Mouse (Mus musculus): ENCODE measurements around the gene Tnpo3. TPM values are rescaled to one million over a fixed set of nuclear protein-coding genes. Genes with fewer than 3 reads are reported as not detected.
"Not testable (repeated sequence)": the region's sequence is repeated elsewhere in the genome, so short reads cannot be mapped to it uniquely, and the experiment has no call there.

Gene Tnpo3
- polyA plus RNA-seq, 1 experiment: 1.1 TPM

DNA sequence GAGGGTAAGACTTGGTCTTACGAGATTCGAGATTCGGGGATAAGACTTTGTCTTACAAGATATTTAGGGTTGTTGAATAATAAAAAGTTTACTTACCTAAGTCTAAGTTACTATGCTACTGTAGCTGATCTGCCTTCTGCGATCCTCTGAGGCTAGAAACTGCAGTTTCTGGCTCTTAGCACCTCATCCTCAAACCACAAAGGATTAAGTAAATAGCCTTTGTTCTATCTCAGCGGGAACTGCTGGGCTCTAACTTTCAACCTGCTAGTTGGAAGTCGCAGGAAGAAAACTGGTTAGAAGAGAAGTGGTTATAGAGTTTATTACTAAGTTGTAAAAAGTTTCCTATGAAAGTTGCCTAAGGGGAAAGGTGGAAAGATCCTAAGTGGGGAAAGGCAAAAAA lies 12.6 kb upstream of the Tnpo3 start:
- no peak overlapping the region for H3K4me3 ChIP-seq (replicated peaks)
- peaks cover 28% of the 10 kb centered on the region for H3K27me3 ChIP-seq (ENCODE audit: control insufficient read depth)
- no peaks in the 10 kb centered on the region for H3K9me3 ChIP-seq (ENCODE audit: control insufficient read depth, low read length)
- TF ChIP-seq TAL1 (IDR thresholded peaks at IDR 0.05; ENCODE audit: low read length): no peak
- no peak for TF ChIP-seq GATA1 (IDR thresholded peaks at IDR 0.05; ENCODE audit: low read length)
- H3K4me1 ChIP-seq (ENCODE audit: control insufficient read depth): no peaks in the 10 kb centered on the region; the same call in 1 of the 2 replicates
- H3K36me3 ChIP-seq (ENCODE audit: control insufficient read depth): no peaks in the 10 kb centered on the region

- Histone ChIP-seq H3K9me3 (ENCODE audit: control insufficient read depth, low read length) (no peaks in the 10 kb centered on the region), H3K27me3 (ENCODE audit: control insufficient read depth) (peaks cover 35% of the 10 kb centered on the region), H3K4me1 (ENCODE audit: control insufficient read depth) (no peaks in the 10 kb centered on the region; the same call in 1 of the 2 replicates), H3K4me3 (replicated peaks) (no peak overlapping the region), H3K36me3 (ENCODE audit: control insufficient read depth) (no peaks in the 10 kb centered on the region)
- TF ChIP-seq GATA1 (IDR thresholded peaks at IDR 0.05; ENCODE audit: low read length): no peak
- TF ChIP-seq TAL1 (IDR thresholded peaks at IDR 0.05; ENCODE audit: low read length): no peak
Observed at GRCm38 (mm10) chr6:29620840-29621543, 11.3 kb upstream of the Tnpo3 start.

GRCm38 (mm10) chr6:29620176-29620575 lies 10.5 kb upstream of the Tnpo3 start:
- H3K4me3 ChIP-seq (replicated peaks): no peak overlapping the region
- H3K4me1 ChIP-seq (ENCODE audit: control insufficient read depth): no peaks in the 10 kb centered on the region; the same call in 1 of the 2 replicates
- peaks cover 35% of the 10 kb centered on the region for H3K27me3 ChIP-seq (ENCODE audit: control insufficient read depth)
- no peak for TF ChIP-seq TAL1 (IDR thresholded peaks at IDR 0.05; ENCODE audit: low read length)
- no peak for TF ChIP-seq GATA1 (IDR thresholded peaks at IDR 0.05; ENCODE audit: low read length)
- no peaks in the 10 kb centered on the region for H3K36me3 ChIP-seq (ENCODE audit: control insufficient read depth)
- no peaks in the 10 kb centered on the region for H3K9me3 ChIP-seq (ENCODE audit: control insufficient read depth, low read length)

DNA sequence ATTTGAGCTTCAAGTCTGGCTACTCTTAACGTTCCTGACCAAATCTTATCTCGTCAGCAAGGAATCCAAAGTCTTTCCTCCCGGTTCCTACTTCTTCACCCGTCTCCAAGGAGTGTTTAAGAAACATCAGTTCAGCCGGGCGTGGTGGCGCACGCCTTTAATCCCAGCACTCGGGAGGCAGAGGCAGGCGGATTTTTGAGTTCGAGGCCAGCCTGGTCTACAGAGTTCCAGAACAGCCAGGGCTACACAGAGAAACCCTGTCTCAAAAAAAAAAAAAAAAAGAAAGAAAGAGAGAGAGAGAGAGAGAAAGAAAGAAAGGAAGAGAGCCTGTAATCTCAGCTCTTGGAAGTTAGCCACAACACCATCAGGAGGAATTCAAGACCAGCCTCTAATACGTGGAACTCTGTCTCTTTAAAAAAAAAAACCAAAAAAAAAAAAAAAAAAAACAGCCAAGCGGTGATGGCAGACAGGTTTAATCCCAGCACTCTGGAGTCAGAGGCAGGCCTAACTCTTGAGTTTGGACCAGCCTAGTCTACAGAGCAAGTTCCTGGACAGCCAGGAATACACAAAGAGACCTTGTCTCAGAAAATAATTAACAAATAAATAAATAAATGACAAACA lies 443 bp upstream of the Tnpo3 start:
- Histone ChIP-seq H3K4me3 (replicated peaks) (peak overlapping the region; percentile 100), H3K4me1 (ENCODE audit: control insufficient read depth) (peaks cover 33% of the 10 kb centered on the region)
- H3K9me3 ChIP-seq (ENCODE audit: control insufficient read depth, low read length); H3K36me3 ChIP-seq (ENCODE audit: control insufficient read depth); H3K27me3 ChIP-seq (ENCODE audit: control insufficient read depth): not testable (repeated sequence)

- Histone ChIP-seq H3K36me3 (ENCODE audit: control insufficient read depth) (peaks cover 17% of the 10 kb centered on the region), H3K27me3 (ENCODE audit: control insufficient read depth) (no peaks in the 10 kb centered on the region), H3K4me1 (ENCODE audit: control insufficient read depth) (no peaks in the 10 kb centered on the region), H3K4me3 (replicated peaks) (no peak overlapping the region), H3K9me3 (ENCODE audit: control insufficient read depth, low read length) (no peaks in the 10 kb centered on the region)
- no peak for TF ChIP-seq TAL1 (IDR thresholded peaks at IDR 0.05; ENCODE audit: low read length)
- TF ChIP-seq GATA1 (IDR thresholded peaks at IDR 0.05; ENCODE audit: low read length): no peak
Observed at GRCm38 (mm10) chr6:29600188-29600587, 9.5 kb downstream of the Tnpo3 start.

DNA sequence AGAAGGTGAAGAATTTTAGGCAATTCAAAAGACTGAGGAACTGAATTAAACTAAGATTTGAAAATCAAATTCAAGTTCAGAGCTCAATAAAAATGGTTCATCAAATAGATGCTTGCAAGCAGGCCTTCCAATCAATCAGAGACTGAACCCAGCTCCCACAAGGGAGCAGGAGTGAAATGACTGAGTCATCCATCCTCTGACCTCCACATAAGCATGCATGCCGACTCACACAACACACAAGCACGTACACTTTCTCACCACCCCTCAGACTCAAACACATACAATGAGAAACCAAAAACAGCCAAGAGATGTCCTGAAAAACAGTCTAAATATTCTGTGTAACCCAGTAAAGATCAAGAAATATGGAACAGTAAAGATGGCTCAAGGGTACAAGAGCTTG lies 14.0 kb downstream of the Tnpo3 start:
- Histone ChIP-seq H3K36me3 (ENCODE audit: control insufficient read depth) (peaks cover 17% of the 10 kb centered on the region), H3K9me3 (ENCODE audit: control insufficient read depth, low read length) (no peaks in the 10 kb centered on the region), H3K27me3 (ENCODE audit: control insufficient read depth) (no peaks in the 10 kb centered on the region), H3K4me1 (ENCODE audit: control insufficient read depth) (no peaks in the 10 kb centered on the region), H3K4me3 (replicated peaks) (no peak overlapping the region)
- TF ChIP-seq GATA1 (IDR thresholded peaks at IDR 0.05; ENCODE audit: low read length): no peak

GRCm38 (mm10) chr6:29581202-29581601 lies 28.5 kb downstream of the Tnpo3 start:
- H3K36me3 ChIP-seq (ENCODE audit: control insufficient read depth): peaks cover 87% of the 10 kb centered on the region
- H3K4me3 ChIP-seq (replicated peaks): no peak overlapping the region
- H3K4me1 ChIP-seq (ENCODE audit: control insufficient read depth): peaks cover 5% of the 10 kb centered on the region

DNA sequence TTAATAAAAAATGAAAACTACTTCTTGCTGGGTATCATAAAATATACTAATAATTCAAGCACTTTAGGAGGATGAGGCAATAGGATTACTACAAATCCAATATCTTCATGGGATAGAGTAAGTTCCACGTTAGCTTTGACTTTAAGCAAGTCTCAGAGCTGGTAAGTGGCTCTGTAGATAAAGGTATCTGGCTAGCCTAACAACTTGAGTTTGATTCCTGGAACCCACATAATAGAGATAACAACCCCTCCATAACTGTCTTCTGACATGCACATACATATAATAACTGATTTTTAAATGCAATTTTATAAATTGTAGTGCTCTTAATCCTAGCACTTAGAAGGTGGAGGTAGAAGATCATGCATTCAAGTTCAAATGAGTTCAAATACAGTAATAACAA lies 28.9 kb downstream of the Tnpo3 start:
- Histone ChIP-seq H3K4me1 (ENCODE audit: control insufficient read depth) (peaks cover 5% of the 10 kb centered on the region), H3K27me3 (ENCODE audit: control insufficient read depth) (no peaks in the 10 kb centered on the region), H3K4me3 (replicated peaks) (no peak overlapping the region), H3K36me3 (ENCODE audit: control insufficient read depth) (peaks cover 86% of the 10 kb centered on the region), H3K9me3 (ENCODE audit: control insufficient read depth, low read length) (peaks cover 4% of the 10 kb centered on the region)
- TF ChIP-seq GATA1 (IDR thresholded peaks at IDR 0.05; ENCODE audit: low read length) (no peak), TAL1 (IDR thresholded peaks at IDR 0.05; ENCODE audit: low read length) (no peak)

More at GRCm38 (mm10) chr6:29581202-29581601, 28.5 kb downstream of the Tnpo3 start:
- no peaks in the 10 kb centered on the region for H3K27me3 ChIP-seq (ENCODE audit: control insufficient read depth)
- H3K9me3 ChIP-seq (ENCODE audit: control insufficient read depth, low read length): peaks cover 4% of the 10 kb centered on the region
- no peak for TF ChIP-seq GATA1 (IDR thresholded peaks at IDR 0.05; ENCODE audit: low read length)
- no peak for TF ChIP-seq TAL1 (IDR thresholded peaks at IDR 0.05; ENCODE audit: low read length)

DNA sequence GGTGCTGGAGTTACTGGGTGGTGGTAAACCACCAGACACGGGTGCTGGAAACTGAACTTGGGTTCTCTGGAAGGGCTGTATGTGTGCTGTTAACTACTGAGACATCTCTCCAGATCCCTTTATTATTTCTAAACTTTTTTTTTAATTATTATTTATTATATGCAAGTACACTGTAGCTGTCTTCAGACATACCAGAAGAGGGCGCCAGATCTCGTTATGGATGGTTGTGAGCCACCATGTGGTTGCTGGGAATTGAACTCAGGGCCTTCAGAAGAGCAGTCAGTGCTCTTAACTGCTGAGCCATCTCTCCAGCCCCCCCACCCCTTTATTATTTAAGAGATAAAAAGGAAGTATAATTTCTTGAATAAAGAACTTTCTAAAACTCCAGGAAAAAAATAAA lies 33.3 kb downstream of the Tnpo3 start:
- H3K36me3 ChIP-seq (ENCODE audit: control insufficient read depth): peaks cover 86% of the 10 kb centered on the region
- H3K27me3 ChIP-seq (ENCODE audit: control insufficient read depth); H3K4me3 ChIP-seq (replicated peaks); H3K4me1 ChIP-seq (ENCODE audit: control insufficient read depth); H3K9me3 ChIP-seq (ENCODE audit: control insufficient read depth, low read length): not testable (repeated sequence)

DNA sequence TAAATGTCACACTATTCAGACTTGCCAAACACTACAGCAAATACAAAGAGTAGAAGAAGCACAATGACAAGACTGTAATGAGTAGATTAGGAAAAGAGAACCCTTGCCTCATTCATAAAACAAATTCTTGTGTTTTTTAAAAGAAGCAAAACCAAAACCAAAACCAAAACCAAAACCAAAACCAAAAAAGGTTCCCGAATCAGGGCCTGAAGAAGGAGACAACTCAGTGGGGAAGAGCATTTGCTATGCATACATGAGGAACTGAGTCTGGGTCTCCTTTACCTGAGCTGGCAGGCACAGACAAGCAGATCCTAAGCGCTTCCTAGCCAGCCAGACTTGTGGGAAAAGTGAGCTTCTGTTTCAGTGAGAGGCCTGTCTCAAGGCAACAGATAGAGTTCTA lies 52.6 kb downstream of the Tnpo3 start:
- no peaks in the 10 kb centered on the region for H3K4me1 ChIP-seq (ENCODE audit: control insufficient read depth)
- H3K36me3 ChIP-seq (ENCODE audit: control insufficient read depth): peaks cover 94% of the 10 kb centered on the region
- no peak for TF ChIP-seq TAL1 (IDR thresholded peaks at IDR 0.05; ENCODE audit: low read length)
- no peak for TF ChIP-seq GATA1 (IDR thresholded peaks at IDR 0.05; ENCODE audit: low read length)
- no peaks in the 10 kb centered on the region for H3K9me3 ChIP-seq (ENCODE audit: control insufficient read depth, low read length)
- H3K4me3 ChIP-seq (replicated peaks): no peak overlapping the region
- H3K27me3 ChIP-seq (ENCODE audit: control insufficient read depth): no peaks in the 10 kb centered on the region
